8 mouse cellular contexts compared by ENCODE assay signal in genomic region chr10:120694472-120694871, GRCm38 (mm10).
DNase-seq lines count a peak whose midpoint lies in the region; ATAC-seq lines count a peak whose summit lies in the region.

No protein-coding gene starts in this region.

- ATAC-seq in midbrain, embryonic 16.5 days: no peak
- ATAC-seq in limb, embryonic 11.5 days (ENCODE audit: insufficient number of reproducible peaks, low FRiP score, low TSS enrichment, low read depth): no peak
- ATAC-seq in stomach, embryonic 15.5 days (ENCODE audit: insufficient read depth, low FRiP score, low read depth): no peak

- H3K9ac ChIP-seq in midbrain, embryonic 16.5 days (ENCODE audit: low read depth, low read length): no peak overlapping the region
- no peak overlapping the region for H3K9ac ChIP-seq in limb, embryonic 11.5 days (ENCODE audit: low read length)
- no peak overlapping the region for H3K9ac ChIP-seq in stomach, embryonic 15.5 days

- no peak overlapping the region for H3K4me2 ChIP-seq in midbrain, embryonic 16.5 days (ENCODE audit: low read length)
- H3K4me2 ChIP-seq in limb, embryonic 11.5 days (ENCODE audit: low read depth, severe bottlenecking): peak overlapping the region; percentile 22; the same call in 1 of the 2 replicates
- peak overlapping the region; percentile 38 for H3K4me2 ChIP-seq in stomach, embryonic 15.5 days

- peaks cover 22% of the 10 kb centered on the region for H3K4me1 ChIP-seq in midbrain, embryonic 10.5 days
- no peaks in the 10 kb centered on the region for H3K4me1 ChIP-seq in midbrain, embryonic 16.5 days (ENCODE audit: control insufficient read depth, insufficient read depth, low read length)
- peaks cover 7% of the 10 kb centered on the region for H3K4me1 ChIP-seq in limb, embryonic 11.5 days (ENCODE audit: control insufficient read depth, insufficient read depth, low read length)
- H3K4me1 ChIP-seq in stomach, embryonic 15.5 days: peaks cover 19% of the 10 kb centered on the region

- DNase-seq in adrenal gland, postnatal 25 days: peak; percentile 15
- no peak for DNase-seq in adrenal gland, postnatal 36 days
- DNase-seq in midbrain, embryonic 10.5 days (ENCODE audit: low spot score): peak; percentile 29
- DNase-seq in limb, embryonic 11.5 days (ENCODE audit: low spot score): peak; percentile 60
- no peak for DNase-seq in adipocyte (ENCODE audit: low spot score)
- DNase-seq in right cerebral cortex, postnatal 14 days: no peak

- H3K27ac ChIP-seq in midbrain, embryonic 10.5 days (replicated peaks): no peak overlapping the region
- no peak overlapping the region for H3K27ac ChIP-seq in midbrain, embryonic 16.5 days (ENCODE audit: low read length)
- no peak overlapping the region for H3K27ac ChIP-seq in limb, embryonic 11.5 days (replicated peaks; ENCODE audit: low read depth, low read length)
- H3K27ac ChIP-seq in stomach, embryonic 15.5 days: peak overlapping the region; percentile 71

- 22% methylated on average over 18 of the region's 18 CpGs for WGBS in midbrain, embryonic 10.5 days
- 18% methylated on average over 18 of the region's 18 CpGs for WGBS in midbrain, embryonic 16.5 days
- 15% methylated on average over 18 of the region's 18 CpGs for WGBS in limb, embryonic 11.5 days
- WGBS in stomach, embryonic 15.5 days: 11% methylated on average over 18 of the region's 18 CpGs

- no peaks in the 10 kb centered on the region for H3K36me3 ChIP-seq in midbrain, embryonic 10.5 days
- H3K36me3 ChIP-seq in midbrain, embryonic 16.5 days (ENCODE audit: control insufficient read depth, insufficient read depth, low read length): no peaks in the 10 kb centered on the region
- no peaks in the 10 kb centered on the region for H3K36me3 ChIP-seq in limb, embryonic 11.5 days (ENCODE audit: control insufficient read depth, insufficient read depth, low read length)
- no peaks in the 10 kb centered on the region for H3K36me3 ChIP-seq in stomach, embryonic 15.5 days

- peak overlapping the region; percentile 24; the same call in 1 of the 2 replicates for H3K4me3 ChIP-seq in midbrain, embryonic 10.5 days
- no peak overlapping the region for H3K4me3 ChIP-seq in midbrain, embryonic 16.5 days (ENCODE audit: low read depth, low read length)
- no peak overlapping the region for H3K4me3 ChIP-seq in limb, embryonic 11.5 days (ENCODE audit: low read depth, low read length)
- peak overlapping the region; percentile 1; the same call in 1 of the 2 replicates for H3K4me3 ChIP-seq in stomach, embryonic 15.5 days (replicated peaks)

- peaks cover 45% of the 10 kb centered on the region for H3K27me3 ChIP-seq in midbrain, embryonic 10.5 days (ENCODE audit: low read depth, poor library complexity, severe bottlenecking)
- no peaks in the 10 kb centered on the region; the same call in none of the 2 replicates for H3K27me3 ChIP-seq in midbrain, embryonic 16.5 days (ENCODE audit: control insufficient read depth, insufficient read depth, low read depth, low read length)
- H3K27me3 ChIP-seq in limb, embryonic 11.5 days (ENCODE audit: control insufficient read depth, insufficient read depth, low read length): no peaks in the 10 kb centered on the region
- H3K27me3 ChIP-seq in stomach, embryonic 15.5 days (replicated peaks): no peaks in the 10 kb centered on the region

- H3K9me3 ChIP-seq in midbrain, embryonic 10.5 days (replicated peaks): no peaks in the 10 kb centered on the region
- no peaks in the 10 kb centered on the region for H3K9me3 ChIP-seq in midbrain, embryonic 16.5 days (replicated peaks; ENCODE audit: control insufficient read depth, low read length, poor library complexity, severe bottlenecking)
- no peaks in the 10 kb centered on the region for H3K9me3 ChIP-seq in limb, embryonic 11.5 days (ENCODE audit: control insufficient read depth, low read length)
- H3K9me3 ChIP-seq in stomach, embryonic 15.5 days: no peaks in the 10 kb centered on the region

Comparison
In these comparisons a context has a peak if more than half of its experiments do, and no peak if none do; other contexts are left out.
1. DNase-seq: peak in adrenal gland, postnatal 25 days (single experiment), midbrain, embryonic 10.5 days (single experiment) and limb, embryonic 11.5 days (single experiment); none in adrenal gland, postnatal 36 days (0 of 2), adipocyte (single experiment) and right cerebral cortex, postnatal 14 days (single experiment).
2. H3K4me3 ChIP-seq: peak in midbrain, embryonic 10.5 days (single experiment) and stomach, embryonic 15.5 days (single experiment); none in midbrain, embryonic 16.5 days (single experiment) and limb, embryonic 11.5 days (single experiment).